Mouse (Mus musculus) stomach, embryonic 14.5 days (tissue): ENCODE results near the gene Nfic. TPM values are rescaled to one million over a fixed set of nuclear protein-coding genes. Genes with fewer than 3 reads are reported as not detected.

Experiments
- ATAC-seq: fragments of 200-750 bp; cut with Nextera tagmentation; 2 replicates; pipeline ENCODE4 v1.8.0; 2017; ENCODE audit warnings: low read depth, moderate TSS enrichment; ENCODE audit not compliant: insufficient number of reproducible peaks, insufficient read depth, low FRiP score
- H3K27ac ChIP-seq: fragments of 300-500 bp; sonication (generic); 2 replicates; pipeline ENCODE4 v1.5.1; 2014; ENCODE audit warnings: mild to moderate bottlenecking, low read length, moderate library complexity, mixed read lengths
- H3K27me3 ChIP-seq: fragments of 300-500 bp; sonication (generic); 2 replicates; pipeline ENCODE4 v1.6.1; 2014; ENCODE audit warnings: low read length, control low read depth, mixed read lengths; ENCODE audit not compliant: control insufficient read depth, insufficient read depth
- H3K36me3 ChIP-seq: fragments of 300-500 bp; sonication (generic); 2 replicates; pipeline ENCODE4 v1.6.1; 2014; ENCODE audit warnings: mild to moderate bottlenecking, control low read depth, low read length, moderate library complexity, mixed read lengths; ENCODE audit not compliant: control insufficient read depth, insufficient read depth
- H3K4me1 ChIP-seq: fragments of 300-500 bp; sonication (generic); 2 replicates; pipeline ENCODE4 v1.6.1; 2014; ENCODE audit warnings: low read length, control low read depth, mixed read lengths; ENCODE audit not compliant: control insufficient read depth, insufficient read depth
- H3K4me2 ChIP-seq: fragments of 300-500 bp; sonication (generic); replicated peaks from 2 replicates; pipeline ENCODE4 v1.6.1; 2014; ENCODE audit warnings: low read depth, low read length, control low read depth
- H3K4me3 ChIP-seq: fragments of 300-500 bp; sonication (generic); 2 replicates; pipeline ENCODE4 v1.5.1; 2014; ENCODE audit warnings: low read depth, low read length, control low read depth
- H3K9ac ChIP-seq: fragments of 300-500 bp; sonication (generic); replicated peaks from 2 replicates; pipeline ENCODE4 v1.6.1; 2014; ENCODE audit warnings: low read depth, mild to moderate bottlenecking, control low read depth, low read length, moderate library complexity, mixed read lengths
- H3K9me3 ChIP-seq: fragments of 300-500 bp; sonication (generic); 2 replicates; pipeline ENCODE4 v1.6.1; 2016; ENCODE audit warnings: low read depth, low read length, control low read depth; ENCODE audit not compliant: control insufficient read depth
- WGBS: fragments of 180-500 bp; shearing (Covaris S2); extraction: QIAGEN DNeasy Blood & Tissue Kit; methylation state at CpG from one replicate; pipeline ENCODE4 v1.1.7; 2014; 5-methylcytosine and 5-hydroxymethylcytosine counted together
- polyA plus RNA-seq: library from polyadenylated mRNA; unstranded; fragments of >200 nt; fragmentation: Nextera tagmentation; extraction: Ambion mirVana; gene quantifications from 2 replicates; pipeline ENCODE4 v1.2.1, GENCODE M21; 2014

Gene Nfic
- polyA plus RNA-seq, 1 experiment from 2014 or later: 80.1 TPM

- no peak overlapping the region for H3K9ac ChIP-seq
- H3K27ac ChIP-seq: no peak overlapping the region
- 73% methylated on average over 2 of the region's 2 CpGs for WGBS
- H3K4me3 ChIP-seq: no peak overlapping the region
- no peaks in the 10 kb centered on the region for H3K36me3 ChIP-seq
- H3K27me3 ChIP-seq: peaks cover 30% of the 10 kb centered on the region
- H3K9me3 ChIP-seq: no peaks in the 10 kb centered on the region
- H3K4me2 ChIP-seq: no peak overlapping the region
- H3K4me1 ChIP-seq: 0 out of 2 replicates have a peak, but pooled peaks cover 2% of the 10 kb centered on the region
- ATAC-seq: no peak
These were observed 10.6 kb upstream of the Nfic start for GRCm38 (mm10) chr10:81466066-81466465.

- 0 out of 2 replicates have a peak, but pooled peaks cover 2% of the 10 kb centered on the region for H3K4me1 ChIP-seq
- H3K9me3 ChIP-seq: no peaks in the 10 kb centered on the region
- peaks cover 37% of the 10 kb centered on the region for H3K27me3 ChIP-seq
- H3K4me2 ChIP-seq: no peak overlapping the region
- 6% methylated on average over 5 of the region's 5 CpGs for WGBS
- no peak overlapping the region for H3K9ac ChIP-seq
- no peaks in the 10 kb centered on the region for H3K36me3 ChIP-seq
- H3K27ac ChIP-seq: no peak overlapping the region
- ATAC-seq: peak; percentile 80
- no peak overlapping the region for H3K4me3 ChIP-seq
These were observed 9.8 kb upstream of the Nfic start for GRCm38 (mm10) chr10:81465265-81465645.

GRCm38 (mm10) chr10:81464405-81465264 lies 9.2 kb upstream of the Nfic start:
- Histone ChIP-seq H3K27ac (no peak overlapping the region), H3K9me3 (no peaks in the 10 kb centered on the region), H3K27me3 (peaks cover 41% of the 10 kb centered on the region), H3K4me1 (0 out of 2 replicates have a peak, but pooled peaks cover 2% of the 10 kb centered on the region), H3K9ac (no peak overlapping the region), H3K4me3 (peak overlapping the region; percentile 20), H3K36me3 (no peaks in the 10 kb centered on the region), H3K4me2 (peak overlapping the region; percentile 39)
- peak; percentile 74 for ATAC-seq
- 4% methylated on average over 33 of the region's 33 CpGs for WGBS

GRCm38 (mm10) chr10:81463531-81463930 lies 8.1 kb upstream of the Nfic start:
- 60% methylated on average over 4 of the region's 4 CpGs for WGBS

GRCm38 (mm10) chr10:81462917-81463316 lies 7.5 kb upstream of the Nfic start:
- H3K27me3 ChIP-seq: peaks cover 44% of the 10 kb centered on the region
- no peak for ATAC-seq
- 70% methylated on average over 7 of the region's 7 CpGs for WGBS

More at GRCm38 (mm10) chr10:81463531-81463930, 8.1 kb upstream of the Nfic start:
- Histone ChIP-seq H3K4me1 (0 out of 2 replicates have a peak, but pooled peaks cover 2% of the 10 kb centered on the region), H3K4me3 (no peak overlapping the region), H3K27me3 (peaks cover 41% of the 10 kb centered on the region), H3K9ac (no peak overlapping the region), H3K27ac (no peak overlapping the region), H3K4me2 (no peak overlapping the region), H3K36me3 (no peaks in the 10 kb centered on the region), H3K9me3 (no peaks in the 10 kb centered on the region)
- ATAC-seq: no peak

GRCm38 (mm10) chr10:81462415-81462804 lies 7.0 kb upstream of the Nfic start:
- Histone ChIP-seq H3K9me3 (no peaks in the 10 kb centered on the region), H3K36me3 (no peaks in the 10 kb centered on the region), H3K27me3 (peaks cover 46% of the 10 kb centered on the region), H3K27ac (no peak overlapping the region), H3K4me1 (0 out of 2 replicates have a peak, but pooled peaks cover 2% of the 10 kb centered on the region), H3K9ac (no peak overlapping the region), H3K4me2 (no peak overlapping the region), H3K4me3 (no peak overlapping the region)
- WGBS: 43% methylated on average over 7 of the region's 7 CpGs
- no peak for ATAC-seq

More at GRCm38 (mm10) chr10:81462917-81463316, 7.5 kb upstream of the Nfic start:
- no peak overlapping the region for H3K4me2 ChIP-seq
- H3K27ac ChIP-seq: no peak overlapping the region
- no peaks in the 10 kb centered on the region for H3K36me3 ChIP-seq
- no peak overlapping the region for H3K4me3 ChIP-seq
- H3K4me1 ChIP-seq: 0 out of 2 replicates have a peak, but pooled peaks cover 2% of the 10 kb centered on the region
- H3K9ac ChIP-seq: no peak overlapping the region
- no peaks in the 10 kb centered on the region for H3K9me3 ChIP-seq

GRCm38 (mm10) chr10:81461673-81462414 lies 6.4 kb upstream of the Nfic start:
- Histone ChIP-seq H3K9ac (no peak overlapping the region), H3K9me3 (no peaks in the 10 kb centered on the region), H3K36me3 (no peaks in the 10 kb centered on the region), H3K4me2 (0 out of 2 replicates have a peak overlapping the region, but pooled peaks have one; percentile 5), H3K27me3 (peaks cover 47% of the 10 kb centered on the region), H3K4me3 (no peak overlapping the region), H3K4me1 (0 out of 2 replicates have a peak, but pooled peaks cover 2% of the 10 kb centered on the region), H3K27ac (no peak overlapping the region)
- no peak for ATAC-seq
- 5% methylated on average over 16 of the region's 16 CpGs for WGBS

- H3K27me3 ChIP-seq: peaks cover 52% of the 10 kb centered on the region
These were observed 5.5 kb upstream of the Nfic start for GRCm38 (mm10) chr10:81460951-81461350.

More at GRCm38 (mm10) chr10:81460951-81461350, 5.5 kb upstream of the Nfic start:
- 0 out of 2 replicates have a peak, but pooled peaks cover 2% of the 10 kb centered on the region for H3K4me1 ChIP-seq
- H3K36me3 ChIP-seq: no peaks in the 10 kb centered on the region
- H3K4me2 ChIP-seq: no peak overlapping the region
- no peak for ATAC-seq
- 38% methylated on average over 11 of the region's 11 CpGs for WGBS
- no peak overlapping the region for H3K27ac ChIP-seq
- H3K4me3 ChIP-seq: no peak overlapping the region
- H3K9me3 ChIP-seq: no peaks in the 10 kb centered on the region
- H3K9ac ChIP-seq: no peak overlapping the region
